35 mouse cellular contexts compared by ENCODE assay signal in genomic region chr7:45520605-45521004, GRCm38 (mm10). TPM values are rescaled to one million over a fixed set of nuclear protein-coding genes. Genes with fewer than 3 reads are reported as not detected.
DNase-seq lines count a peak whose midpoint lies in the region; ATAC-seq and TF ChIP-seq lines count a peak whose summit lies in the region.
"Had no signal": no experiment of that assay in that cellular context is flagged by ENCODE, and none has a peak within 500 bp of the region (broad histone marks: within the 10 kb centered on the region; RNA-seq: fewer than 3 reads in every experiment).

No protein-coding gene starts in this region.

- H3K4me1 ChIP-seq in erythroblast, embryonic 14.5 days (ENCODE audit: control insufficient read depth) = peaks cover 63% of the 10 kb centered on the region
- H3K4me1 ChIP-seq in heart, embryonic 13.5 days = peaks cover 49% of the 10 kb centered on the region
- peaks cover 38% of the 10 kb centered on the region for H3K4me1 ChIP-seq in heart, embryonic 10.5 days
- no peaks in the 10 kb centered on the region for H3K4me1 ChIP-seq in lung, embryonic 14.5 days (ENCODE audit: insufficient read depth)
- H3K4me1 ChIP-seq in liver, embryonic 16.5 days (ENCODE audit: control insufficient read depth, low read depth, low read length) = peaks cover 31% of the 10 kb centered on the region

- H3K4me3 ChIP-seq in erythroblast, embryonic 14.5 days (replicated peaks) = peak overlapping the region; percentile 87
- H3K4me3 ChIP-seq in heart, embryonic 13.5 days = peak overlapping the region; percentile 92
- no peak overlapping the region for H3K4me3 ChIP-seq in heart, embryonic 10.5 days
- no peak overlapping the region for H3K4me3 ChIP-seq in lung, embryonic 14.5 days (ENCODE audit: low read depth, low read length)
- peak overlapping the region; percentile 86; the same call in 1 of the 2 replicates for H3K4me3 ChIP-seq in liver, embryonic 16.5 days (ENCODE audit: low read depth, low read length)

- no peak for TF ChIP-seq CTCF in lung, embryonic 14.5 days (IDR thresholded peaks at IDR 0.05; ENCODE audit: low read depth)

- peaks cover 4% of the 10 kb centered on the region for H3K9me3 ChIP-seq in erythroblast, embryonic 14.5 days (ENCODE audit: control insufficient read depth, low read length)
- no peaks in the 10 kb centered on the region for H3K9me3 ChIP-seq in heart, embryonic 13.5 days
- no peaks in the 10 kb centered on the region for H3K9me3 ChIP-seq in heart, embryonic 10.5 days
- no peaks in the 10 kb centered on the region for H3K9me3 ChIP-seq in lung, embryonic 14.5 days (ENCODE audit: low read depth, low read length)
- H3K9me3 ChIP-seq in liver, embryonic 16.5 days (replicated peaks; ENCODE audit: control insufficient read depth, low read length) = no peaks in the 10 kb centered on the region
- H3K9me3 ChIP-seq: embryonic facial prominence, embryonic 13.5 days; hindbrain, embryonic 10.5 days; hindbrain, embryonic 15.5 days; midbrain, embryonic 13.5 days; neural tube, embryonic 13.5 days had no signal

- peaks cover 69% of the 10 kb centered on the region for H3K36me3 ChIP-seq in erythroblast, embryonic 14.5 days (ENCODE audit: control insufficient read depth)
- peaks cover 23% of the 10 kb centered on the region for H3K36me3 ChIP-seq in heart, embryonic 13.5 days
- H3K36me3 ChIP-seq in heart, embryonic 10.5 days = peaks cover 17% of the 10 kb centered on the region; the same call in 1 of the 2 replicates
- H3K36me3 ChIP-seq in lung, embryonic 14.5 days (ENCODE audit: insufficient read depth) = peaks cover 18% of the 10 kb centered on the region; the same call in 1 of the 2 replicates
- peaks cover 28% of the 10 kb centered on the region for H3K36me3 ChIP-seq in liver, embryonic 16.5 days (ENCODE audit: control insufficient read depth, insufficient read depth)
- H3K36me3 ChIP-seq: hindbrain, embryonic 15.5 days; midbrain, embryonic 13.5 days had no signal

- peak overlapping the region; percentile 91 for H3K4me2 ChIP-seq in heart, embryonic 13.5 days
- H3K4me2 ChIP-seq in lung, embryonic 14.5 days = peak overlapping the region; percentile 64; the same call in 1 of the 2 replicates
- peak overlapping the region; percentile 68; the same call in 1 of the 2 replicates for H3K4me2 ChIP-seq in liver, embryonic 16.5 days (ENCODE audit: low read depth, low read length)

- H3K27ac ChIP-seq in heart, embryonic 13.5 days (replicated peaks) = no peak overlapping the region
- no peak overlapping the region for H3K27ac ChIP-seq in heart, embryonic 10.5 days
- no peak overlapping the region for H3K27ac ChIP-seq in lung, embryonic 14.5 days (ENCODE audit: low read depth)
- H3K27ac ChIP-seq in liver, embryonic 16.5 days (ENCODE audit: low read length) = no peak overlapping the region
- H3K27ac ChIP-seq: stomach, postnatal 0 days had no signal

- ATAC-seq in erythroblast, adult 5-6 weeks (replicated peaks; ENCODE audit: low FRiP score, poor library complexity, severe bottlenecking) = no peak
- ATAC-seq in heart, embryonic 13.5 days (ENCODE audit: extremely low read depth, insufficient number of reproducible peaks, low FRiP score, low TSS enrichment) = no peak
- ATAC-seq in lung, embryonic 14.5 days (ENCODE audit: insufficient read depth) = no peak
- no peak for ATAC-seq in liver, embryonic 16.5 days (ENCODE audit: low read depth)
- ATAC-seq: activated CD4-positive, CD25-positive, alpha-beta regulatory T cell, adult 4 months; CD4-positive, CD25-positive, alpha-beta regulatory T cell, adult 4 months; forebrain, embryonic 14.5 days; inflammation-experienced regulatory T-cells, adult 6 months; lung, postnatal 0 days; midbrain, embryonic 13.5 days had no signal

- no peaks in the 10 kb centered on the region for H3K27me3 ChIP-seq in erythroblast, embryonic 14.5 days (ENCODE audit: control insufficient read depth)
- H3K27me3 ChIP-seq in heart, embryonic 13.5 days (replicated peaks) = no peaks in the 10 kb centered on the region
- H3K27me3 ChIP-seq in heart, embryonic 10.5 days (ENCODE audit: insufficient read depth, poor library complexity, severe bottlenecking) = no peaks in the 10 kb centered on the region
- no peaks in the 10 kb centered on the region for H3K27me3 ChIP-seq in lung, embryonic 14.5 days (ENCODE audit: insufficient read depth, low read length)
- no peaks in the 10 kb centered on the region for H3K27me3 ChIP-seq in liver, embryonic 16.5 days (ENCODE audit: control insufficient read depth, insufficient read depth, low read depth, low read length)
- H3K27me3 ChIP-seq: embryonic facial prominence, embryonic 13.5 days; hindbrain, embryonic 15.5 days; neural tube, embryonic 13.5 days had no signal

- no peak overlapping the region for H3K9ac ChIP-seq in heart, embryonic 13.5 days
- no peak overlapping the region for H3K9ac ChIP-seq in lung, embryonic 14.5 days
- no peak overlapping the region for H3K9ac ChIP-seq in liver, embryonic 16.5 days (ENCODE audit: low read depth, low read length)
- H3K9ac ChIP-seq: embryonic facial prominence, embryonic 13.5 days; hindbrain, embryonic 15.5 days; midbrain, embryonic 13.5 days; neural tube, embryonic 13.5 days had no signal

- DNase-seq in heart, embryonic 10.5 days (ENCODE audit: low spot score) = no peak
- DNase-seq in lung, embryonic 14.5 days = no peak
- no peak for DNase-seq in lung, postnatal 36 days
- no peak for DNase-seq in urinary bladder, postnatal 10 days (ENCODE audit: low spot score)
- DNase-seq: adrenal gland, adult 2 months; adrenal gland, postnatal 36 days; cerebellum, adult 8-10 months; embryo, embryonic 11 days; heart, postnatal 14 days; kidney, adult 11 months; kidney, postnatal 36 days; layer of hippocampus, postnatal 36 days; right cerebral cortex, postnatal 4 days; thymus, postnatal 4 days had no signal

- 88% methylated on average over 7 of the region's 7 CpGs for WGBS in heart, embryonic 13.5 days
- WGBS in heart, embryonic 10.5 days = 91% methylated on average over 7 of the region's 7 CpGs
- WGBS in lung, embryonic 14.5 days = 87% methylated on average over 7 of the region's 7 CpGs
- 86% methylated on average over 7 of the region's 7 CpGs for whole genome bisulfite sequencing in liver, embryonic 16.5 days (ENCODE audit: insufficient replicate concordance)

RNA-seq across cellular contexts. Expression of gene Ppp1r15a, which starts 5.5 kb away (rescaled TPM):
- polyA plus RNA-seq in erythroblast, embryonic 14.5 days (2012) = 543 and 840 TPM in 2 replicates
- total RNA-seq in erythroblast, adult 5-6 weeks (2015; ENCODE audit: low replicate concordance) = 1,095 and 1,392 TPM in 2 replicates
- 1,351 and 1,490 TPM in 2 replicates for total RNA-seq in erythroblast, adult 5-6 weeks (2017; ENCODE audit: low replicate concordance)
- 38.5 and 49.6 TPM in 2 replicates for polyA plus RNA-seq in heart, embryonic 13.5 days (2015; fragmentation: Nextera tagmentation; extraction: Ambion mirVana)
- 28.2 and 31.2 TPM in 2 replicates for polyA plus RNA-seq in heart, embryonic 10.5 days (2016; fragmentation: Nextera tagmentation; extraction: Ambion mirVana)
- 15.6 and 17.5 TPM in 2 replicates for polyA plus RNA-seq in lung, embryonic 14.5 days (2014; fragmentation: Nextera tagmentation; extraction: Ambion mirVana)
- 293 and 328 TPM in 2 replicates for polyA plus RNA-seq in liver, embryonic 16.5 days (2015; fragmentation: Nextera tagmentation; extraction: Ambion mirVana)

RNA-seq across cellular contexts. Expression of gene Plekha4, which starts 5.5 kb away (rescaled TPM):
- polyA plus RNA-seq in erythroblast, embryonic 14.5 days (2012) = 0.42 and 1.0 TPM in 2 replicates
- total RNA-seq in erythroblast, adult 5-6 weeks (2015; ENCODE audit: low replicate concordance) = 1.3 TPM in 1 of 2 replicates, not detected in the other
- total RNA-seq in erythroblast, adult 5-6 weeks (2017; ENCODE audit: low replicate concordance) = 2.8 and 9.9 TPM in 2 replicates
- 1.1 and 1.2 TPM in 2 replicates for polyA plus RNA-seq in heart, embryonic 13.5 days (2015; fragmentation: Nextera tagmentation; extraction: Ambion mirVana)
- polyA plus RNA-seq in heart, embryonic 10.5 days (2016; fragmentation: Nextera tagmentation; extraction: Ambion mirVana) = 0.59 and 0.64 TPM in 2 replicates
- polyA plus RNA-seq in lung, embryonic 14.5 days (2014; fragmentation: Nextera tagmentation; extraction: Ambion mirVana) = 1.9 and 2.1 TPM in 2 replicates
- polyA plus RNA-seq in liver, embryonic 16.5 days (2015; fragmentation: Nextera tagmentation; extraction: Ambion mirVana) = 0.47 and 0.78 TPM in 2 replicates
- total RNA-seq: megakaryocyte-erythroid progenitor cell, adult 5-6 weeks had no signal

RNA-seq across cellular contexts. Expression of gene Nucb1, which starts 10.4 kb away (rescaled TPM):
- polyA plus RNA-seq in erythroblast, embryonic 14.5 days (2012) = 54.7 and 66.6 TPM in 2 replicates
- total RNA-seq in erythroblast, adult 5-6 weeks (2015; ENCODE audit: low replicate concordance) = 83.0 and 88.6 TPM in 2 replicates
- total RNA-seq in erythroblast, adult 5-6 weeks (2017; ENCODE audit: low replicate concordance) = 487 and 671 TPM in 2 replicates
- 175 and 177 TPM in 2 replicates for polyA plus RNA-seq in heart, embryonic 13.5 days (2015; fragmentation: Nextera tagmentation; extraction: Ambion mirVana)
- polyA plus RNA-seq in heart, embryonic 10.5 days (2016; fragmentation: Nextera tagmentation; extraction: Ambion mirVana) = 163 and 198 TPM in 2 replicates
- polyA plus RNA-seq in lung, embryonic 14.5 days (2014; fragmentation: Nextera tagmentation; extraction: Ambion mirVana) = 194 and 201 TPM in 2 replicates
- polyA plus RNA-seq in liver, embryonic 16.5 days (2015; fragmentation: Nextera tagmentation; extraction: Ambion mirVana) = 122 and 124 TPM in 2 replicates

RNA-seq across cellular contexts. Expression of gene Dhdh, which starts 32.0 kb away (rescaled TPM):
- polyA plus RNA-seq in erythroblast, embryonic 14.5 days (2012) = 0.01 and 0.02 TPM in 2 replicates
- 3.3 TPM in 2 replicates for total RNA-seq in erythroblast, adult 5-6 weeks (2015; ENCODE audit: low replicate concordance)
- 2.1 and 2.3 TPM in 2 replicates for total RNA-seq in erythroblast, adult 5-6 weeks (2017; ENCODE audit: low replicate concordance)
- 3.9 TPM in 2 replicates for polyA plus RNA-seq in heart, embryonic 13.5 days (2015; fragmentation: Nextera tagmentation; extraction: Ambion mirVana)
- 5.8 and 6.1 TPM in 2 replicates for polyA plus RNA-seq in heart, embryonic 10.5 days (2016; fragmentation: Nextera tagmentation; extraction: Ambion mirVana)
- polyA plus RNA-seq in lung, embryonic 14.5 days (2014; fragmentation: Nextera tagmentation; extraction: Ambion mirVana) = 3.0 and 3.3 TPM in 2 replicates
- polyA plus RNA-seq in liver, embryonic 16.5 days (2015; fragmentation: Nextera tagmentation; extraction: Ambion mirVana) = 2.5 and 3.3 TPM in 2 replicates

RNA-seq across cellular contexts. Expression of gene Gm45808, which starts 34.0 kb away (rescaled TPM):
- not detected in 2 replicates for polyA plus RNA-seq in erythroblast, embryonic 14.5 days (2012)
- not detected in 2 replicates for total RNA-seq in erythroblast, adult 5-6 weeks (2015; ENCODE audit: low replicate concordance)
- total RNA-seq in erythroblast, adult 5-6 weeks (2017; ENCODE audit: low replicate concordance) = not detected in 2 replicates
- polyA plus RNA-seq in heart, embryonic 13.5 days (2015; fragmentation: Nextera tagmentation; extraction: Ambion mirVana) = not detected in 2 replicates
- polyA plus RNA-seq in heart, embryonic 10.5 days (2016; fragmentation: Nextera tagmentation; extraction: Ambion mirVana) = not detected in 2 replicates
- not detected in 2 replicates for polyA plus RNA-seq in lung, embryonic 14.5 days (2014; fragmentation: Nextera tagmentation; extraction: Ambion mirVana)
- polyA plus RNA-seq in liver, embryonic 16.5 days (2015; fragmentation: Nextera tagmentation; extraction: Ambion mirVana) = not detected in 2 replicates
- total RNA-seq: megakaryocyte-erythroid progenitor cell, adult 5-6 weeks had no signal
- polyA plus RNA-seq: activated CD4-positive, CD25-positive, alpha-beta regulatory T cell, adult 4 months; adrenal gland, adult 2 months; embryonic facial prominence, embryonic 13.5 days; forebrain, embryonic 14.5 days; heart, embryonic 14.5 days; hindbrain, embryonic 10.5 days; hindbrain, embryonic 15.5 days; inflammation-experienced regulatory T-cells, adult 6 months; kidney, embryonic 14.5 days; limb, embryonic 11.5 days; lung, postnatal 0 days; macrophage; midbrain, embryonic 13.5 days; neural tube, embryonic 13.5 days; stomach, postnatal 0 days; thymus, postnatal 0 days had no signal

Comparison
In these comparisons a context has a peak if more than half of its experiments do, and no peak if none do; other contexts are left out.
1. H3K4me3 ChIP-seq: peak in erythroblast, embryonic 14.5 days (single experiment), heart, embryonic 13.5 days (single experiment) and liver, embryonic 16.5 days (single experiment); none in heart, embryonic 10.5 days (single experiment) and lung, embryonic 14.5 days (single experiment).
2. Peak in every context shown above with its lines, with median percentiles within 50 percentile points of each other: H3K4me2 ChIP-seq.